Mouse (Mus musculus) monocyte, adult 5-6 weeks (primary cell): ENCODE measurements around the gene Creb3. TPM values are rescaled to one million over a fixed set of nuclear protein-coding genes. Genes with fewer than 3 reads are reported as not detected.
A peak's percentile ranks its signal among the peaks of the same experiment; 100 is the strongest.

Source experiments
- ATAC-seq: fragments of 153-309, 156-312 bp; replicated peaks from 2 replicates; pipeline ENCODE4 v1.8.0; 2017; ENCODE audit warnings: mild to moderate bottlenecking; ENCODE audit not compliant: low TSS enrichment, insufficient number of reproducible peaks, severe bottlenecking, poor library complexity, low FRiP score
- total RNA-seq: library from RNA; stranded (forward); fragments of 200-1000, 200-491, 200-594 nt; gene quantifications from 3 replicates; pipeline ENCODE4 v1.2.3, GENCODE M21; 2017

Creb3 gene
- total RNA-seq, 1 experiment from 2014 or later = 165 TPM

GRCm38 (mm10) chr4:43552437-43552836, 9.7 kb upstream of the Creb3 start:
- no peak for ATAC-seq

- no peak for ATAC-seq
These were observed 8.2 kb upstream of the Creb3 start for GRCm38 (mm10) chr4:43553891-43554290.

GRCm38 (mm10) chr4:43555926-43556325, 6.2 kb upstream of the Creb3 start:
- peak; percentile 28; the same call in 1 of the 2 replicates for ATAC-seq

GRCm38 (mm10) chr4:43558028-43558630, 4.0 kb upstream of the Creb3 start:
- ATAC-seq = no peak

- ATAC-seq = no peak
These were observed 3.3 kb upstream of the Creb3 start for GRCm38 (mm10) chr4:43558631-43559356.

- ATAC-seq = peak; percentile 18
These were observed 2.5 kb upstream of the Creb3 start for GRCm38 (mm10) chr4:43559519-43560242.

GRCm38 (mm10) chr4:43560243-43560611, 1.9 kb upstream of the Creb3 start:
- peak; percentile 70 for ATAC-seq

- no peak for ATAC-seq
These were observed 1.2 kb upstream of the Creb3 start for GRCm38 (mm10) chr4:43560976-43561375.

- no peak for ATAC-seq
These were observed 616 bp upstream of the Creb3 start for GRCm38 (mm10) chr4:43561436-43561996.

- no peak for ATAC-seq
These were observed 853 bp downstream of the Creb3 start for GRCm38 (mm10) chr4:43562769-43563600.

GRCm38 (mm10) chr4:43563601-43563875, 1.4 kb downstream of the Creb3 start:
- no peak for ATAC-seq

- ATAC-seq = no peak
These were observed 2.1 kb downstream of the Creb3 start for GRCm38 (mm10) chr4:43564231-43564630.

GRCm38 (mm10) chr4:43567140-43567539, 5.0 kb downstream of the Creb3 start:
- ATAC-seq = no peak

GRCm38 (mm10) chr4:43571395-43572045, 9.4 kb downstream of the Creb3 start:
- no peak for ATAC-seq

- ATAC-seq = no peak
These were observed 11.4 kb downstream of the Creb3 start for GRCm38 (mm10) chr4:43573561-43573960.

GRCm38 (mm10) chr4:43575356-43575755, 13.2 kb downstream of the Creb3 start:
- no peak for ATAC-seq

- ATAC-seq = no peak
These were observed 15.2 kb downstream of the Creb3 start for GRCm38 (mm10) chr4:43577237-43577881.
